Mouse (Mus musculus) CD4-positive, CD25-positive, alpha-beta regulatory T cell, adult 2 months (primary cell): Measurements from ENCODE around the gene Atf6b.

Experiments
- DNase-seq: peaks from one replicate; pipeline ENCODE4 v3.0.0-alpha.2; 2012; ENCODE audit warnings: low read depth, low spot score

Gene Atf6b

GRCm38 (mm10) chr17:34699575-34700408 is 52.8 kb downstream of the Atf6b start:
- no peak for DNase-seq

GRCm38 (mm10) chr17:34700671-34701071 is 53.7 kb downstream of the Atf6b start:
- DNase-seq, result no peak
